Mouse (Mus musculus): ENCODE measurements at regions not wholly inside any gene's neighbourhood (a gene's known extent, or its start where the extent isn't known, plus 50 kb on each side); places are given as distances from the start of the nearest gene placed in this dataset.

DNA sequence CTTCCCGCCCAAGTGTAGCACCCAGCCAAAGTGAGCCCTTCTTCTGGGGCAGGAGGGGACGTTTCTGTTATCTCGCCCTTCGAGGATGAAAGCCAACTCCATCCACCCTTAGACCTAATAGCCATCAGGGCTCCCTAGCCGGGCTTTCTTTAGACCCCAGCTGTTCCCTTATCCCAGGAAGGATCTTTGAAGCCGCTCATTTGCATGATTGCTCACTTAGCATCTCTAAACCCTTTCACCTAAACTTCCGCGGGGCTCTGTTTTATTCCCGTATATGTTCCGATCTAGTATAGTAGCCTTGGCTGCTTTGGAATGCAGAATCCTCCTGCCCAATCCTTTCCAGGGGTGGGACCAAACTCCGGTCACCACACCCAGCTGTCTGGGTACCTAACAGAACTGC, 84.3 kb upstream of the H2afz start:
- no peak for TF ChIP-seq CTCF (IDR thresholded peaks at IDR 0.05; ENCODE audit: insufficient read depth, low read length)
- no peak for TF ChIP-seq POLR2A (IDR thresholded peaks at IDR 0.05; ENCODE audit: borderline replicate concordance, extremely low read depth, low read depth, low read length)

Measured in lung, adult 2 months (tissue).